Mouse (Mus musculus) E14TG2a.4 (cell line): ENCODE data around the gene Scgb1c1.

Experiments used
- CTCF ChIP-seq: conservative IDR thresholded peaks from 2 replicates; pipeline ENCODE4 v1.5.1; 2014; ENCODE audit warnings: low read length
- POU5F1 ChIP-seq: IDR thresholded peaks from 2 replicates; pipeline ENCODE4 v1.6.1; 2014; ENCODE audit warnings: low read length, borderline replicate concordance

DNA sequence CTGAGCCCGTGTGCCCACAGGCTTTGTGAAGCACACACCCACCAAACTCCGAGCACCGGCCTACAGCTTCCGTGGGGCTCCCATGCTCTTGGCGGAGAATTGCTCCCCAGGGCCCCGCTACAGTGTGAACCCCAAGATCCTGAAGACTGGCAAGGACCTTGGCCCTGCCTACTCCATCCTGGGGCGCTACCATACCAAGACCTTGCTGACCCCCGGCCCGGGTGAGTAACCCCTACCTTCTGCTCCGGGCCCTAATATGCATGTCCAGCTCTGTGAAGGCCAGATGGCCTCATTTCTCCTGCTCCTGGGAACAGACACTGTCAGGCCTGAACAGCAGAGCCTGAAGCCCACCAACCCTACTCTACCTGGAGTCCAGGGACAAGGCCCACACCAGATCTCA is 3.2 kb downstream of the Scgb1c1 start:
- TF ChIP-seq CTCF = no peak
- no peak for TF ChIP-seq POU5F1
